Mouse (Mus musculus): ENCODE results near the gene Epyc.

Gene Epyc

GRCm38 (mm10) chr10:97643768-97644167 is at the start of gene Epyc:
TSS of gene Epyc (plus strand) at chr10:97644068.
- DNase-seq: no peak

- no peak for DNase-seq
These were observed 48.2 kb upstream of the Epyc start for GRCm38 (mm10) chr10:97595680-97596079.

DNA sequence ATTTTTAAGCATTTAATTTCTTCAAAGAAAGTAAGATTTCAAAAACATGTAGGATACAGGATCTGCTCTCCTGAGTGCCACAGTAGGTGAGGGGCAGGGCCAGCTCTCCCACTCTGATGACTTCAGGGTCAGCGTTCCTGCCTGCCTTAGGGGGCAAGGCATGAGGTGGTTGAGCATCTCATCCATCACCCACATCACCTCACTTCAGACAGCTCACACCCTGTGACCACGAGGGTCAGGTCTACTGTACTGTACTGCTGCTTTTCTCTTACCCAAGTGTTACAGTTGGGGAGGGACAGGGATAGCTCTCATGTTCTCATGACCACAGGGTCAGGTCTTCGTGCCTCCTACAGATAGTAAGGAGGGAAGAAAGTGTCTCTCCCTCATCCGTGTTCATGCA is 42.1 kb upstream of the Epyc start:
- DNase-seq: no peak

DNA sequence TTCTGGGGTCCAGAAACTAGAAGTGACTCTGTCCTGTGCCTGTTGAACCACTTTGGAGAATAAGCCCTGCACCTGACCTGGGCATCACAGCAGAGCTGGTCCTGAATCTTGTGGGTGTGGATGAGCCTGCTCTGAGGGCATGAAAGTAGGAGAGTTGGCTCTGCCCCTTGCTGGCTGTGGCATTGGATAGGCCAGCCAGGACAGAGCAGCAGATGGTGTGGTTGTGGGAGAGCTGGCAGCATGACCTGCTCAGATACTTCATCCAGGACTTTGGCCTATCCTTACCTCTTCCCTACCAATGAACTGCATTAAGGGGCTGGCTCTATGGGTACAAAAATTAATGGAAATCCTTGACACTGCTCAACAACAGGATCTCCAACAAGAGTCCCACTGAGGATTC is 40.6 kb upstream of the Epyc start:
- peak; percentile 77 for DNase-seq

- DNase-seq: no peak
These were observed 37.3 kb upstream of the Epyc start, which contains the start of gene Kera for GRCm38 (mm10) chr10:97606579-97606978. TSS of gene Kera (plus strand) at chr10:97606879.

DNA sequence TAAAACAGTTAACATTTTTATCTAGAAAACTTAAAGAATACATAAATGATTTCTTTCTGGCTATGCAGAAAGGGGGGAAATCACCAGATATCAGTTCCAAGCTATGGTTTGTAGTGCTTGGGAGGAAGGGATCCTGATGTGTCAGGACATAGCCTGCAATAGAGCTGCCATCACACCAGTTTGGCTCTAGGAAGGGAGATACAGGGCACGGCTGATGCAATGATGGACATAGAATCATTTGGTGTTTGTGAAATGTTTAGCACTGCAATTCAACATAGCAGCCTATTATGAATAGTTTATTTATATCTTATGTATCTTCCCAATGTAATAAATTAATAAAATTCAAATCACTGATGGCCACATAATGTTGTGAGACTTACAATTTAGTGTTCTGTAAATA is 21.5 kb upstream of the Epyc start:
- DNase-seq: no peak

DNA sequence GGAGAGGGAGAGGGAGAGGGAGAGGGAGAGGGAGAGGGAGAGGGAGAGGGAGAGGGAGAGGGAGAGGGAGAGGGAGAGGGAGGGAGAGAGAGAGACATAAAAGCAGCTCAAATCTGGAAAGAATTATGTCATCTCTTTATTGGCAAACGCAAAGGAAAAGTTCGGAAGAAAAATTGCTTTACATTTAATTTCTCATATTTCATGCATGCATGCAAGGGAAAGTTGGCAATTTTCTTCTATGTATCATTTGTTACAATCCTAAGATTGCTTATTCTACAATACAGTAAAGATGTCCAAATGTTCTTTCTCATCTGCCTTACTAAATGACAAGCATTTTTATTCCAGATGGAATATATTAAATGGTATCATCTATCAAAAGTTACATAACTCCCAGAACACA is 19.5 kb upstream of the Epyc start:
- no peak for DNase-seq

DNA sequence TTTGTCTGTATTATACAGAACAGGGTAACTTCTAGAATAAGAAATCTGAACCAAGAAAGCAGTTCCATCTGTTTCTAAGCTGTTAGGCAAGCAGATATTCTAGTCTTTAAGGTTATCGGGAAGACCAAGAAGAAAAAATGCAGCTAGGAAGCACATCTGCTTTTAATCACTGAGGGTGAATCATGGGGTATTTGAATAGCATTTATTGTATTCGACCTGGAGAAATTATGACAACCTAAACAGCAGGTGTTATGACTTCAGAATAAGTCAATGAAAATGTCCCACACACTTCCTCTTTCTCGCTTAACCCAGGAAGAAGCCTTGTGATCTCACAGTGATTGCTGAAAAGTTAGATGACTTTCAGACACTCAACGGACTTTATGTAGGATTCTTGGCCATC is 18.8 kb upstream of the Epyc start:
- no peak for DNase-seq

GRCm38 (mm10) chr10:97626543-97626942 is 17.3 kb upstream of the Epyc start:
- no peak for DNase-seq

- DNase-seq: no peak
These were observed 12.8 kb upstream of the Epyc start for GRCm38 (mm10) chr10:97631061-97631460.

GRCm38 (mm10) chr10:97641926-97642325 is 1.9 kb upstream of the Epyc start:
- DNase-seq: no peak

GRCm38 (mm10) chr10:97650334-97650733 is 6.5 kb downstream of the Epyc start:
- DNase-seq: no peak

- DNase-seq: no peak
These were observed 15.6 kb downstream of the Epyc start for GRCm38 (mm10) chr10:97659489-97659888.

DNA sequence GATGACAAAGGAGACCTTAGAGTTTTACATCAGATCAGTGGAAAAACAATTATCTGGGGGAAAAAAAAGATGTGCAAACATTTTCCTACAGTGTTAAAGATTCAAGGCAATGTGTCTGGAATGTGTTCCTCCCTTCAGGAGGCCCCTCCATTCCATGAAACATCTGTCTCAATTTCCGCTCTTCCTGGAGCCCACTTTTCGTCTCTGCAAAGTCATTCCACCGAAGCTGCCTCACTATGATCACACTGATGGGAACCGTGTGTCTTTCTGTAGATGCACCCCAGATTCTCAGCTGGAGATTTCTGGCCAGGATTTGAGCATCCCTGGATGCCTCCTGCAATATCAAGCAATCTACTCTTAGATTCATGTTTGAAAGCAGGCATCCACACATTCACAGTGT is 24.8 kb downstream of the Epyc start:
- no peak for DNase-seq

GRCm38 (mm10) chr10:97670202-97670601 is 26.3 kb downstream of the Epyc start:
- DNase-seq: peak; percentile 32

GRCm38 (mm10) chr10:97673239-97673638 is 29.4 kb downstream of the Epyc start:
- no peak for DNase-seq

GRCm38 (mm10) chr10:97682981-97683380 is 39.1 kb downstream of the Epyc start:
- no peak for DNase-seq

DNA sequence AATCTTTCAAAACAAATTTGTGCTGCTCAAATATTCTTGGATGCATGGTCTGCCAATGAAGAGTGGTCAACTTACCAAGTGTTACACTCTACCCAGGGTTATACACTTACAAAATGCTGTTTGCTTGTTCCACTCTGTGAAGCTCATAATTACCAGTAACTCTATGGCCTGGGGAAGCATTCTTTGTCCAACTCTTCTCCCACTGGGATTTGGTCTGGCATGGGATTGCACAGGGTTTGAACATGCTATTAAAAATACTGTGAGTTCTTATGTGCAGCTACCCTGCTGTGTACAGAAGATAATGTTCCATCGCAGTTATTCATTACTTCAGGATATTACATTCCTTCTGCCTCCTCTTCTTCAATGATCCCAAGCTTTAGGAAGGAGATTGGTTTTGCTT is 43.3 kb downstream of the Epyc start:
- no peak for DNase-seq

GRCm38 (mm10) chr10:97689425-97689824 is 45.6 kb downstream of the Epyc start:
- DNase-seq: no peak

DNA sequence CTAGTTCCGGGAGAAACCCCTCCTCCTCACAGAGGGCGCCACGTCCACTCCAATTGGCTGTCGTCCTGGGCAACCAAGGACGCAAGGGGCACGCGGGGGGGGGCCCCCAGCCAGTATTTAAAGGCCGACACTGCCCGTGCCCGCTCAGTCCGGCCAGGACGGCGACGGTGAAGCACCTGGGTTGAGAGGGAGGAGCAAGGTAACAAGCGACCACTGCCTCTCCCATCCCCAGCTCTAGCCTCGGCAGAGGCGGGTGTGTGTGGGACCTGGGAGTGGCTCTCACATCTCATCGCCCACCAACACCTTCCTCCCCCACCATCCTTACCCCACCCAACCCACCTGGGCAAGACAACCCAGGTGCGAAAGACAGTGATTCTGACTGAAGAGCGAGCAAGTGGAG is 49.0 kb downstream of the Epyc start, which contains the start of gene Ccer1:
TSS of gene Ccer1 (plus strand) at position 147 of the 400 bp plus-strand sequence.
- no peak for DNase-seq

DNA sequence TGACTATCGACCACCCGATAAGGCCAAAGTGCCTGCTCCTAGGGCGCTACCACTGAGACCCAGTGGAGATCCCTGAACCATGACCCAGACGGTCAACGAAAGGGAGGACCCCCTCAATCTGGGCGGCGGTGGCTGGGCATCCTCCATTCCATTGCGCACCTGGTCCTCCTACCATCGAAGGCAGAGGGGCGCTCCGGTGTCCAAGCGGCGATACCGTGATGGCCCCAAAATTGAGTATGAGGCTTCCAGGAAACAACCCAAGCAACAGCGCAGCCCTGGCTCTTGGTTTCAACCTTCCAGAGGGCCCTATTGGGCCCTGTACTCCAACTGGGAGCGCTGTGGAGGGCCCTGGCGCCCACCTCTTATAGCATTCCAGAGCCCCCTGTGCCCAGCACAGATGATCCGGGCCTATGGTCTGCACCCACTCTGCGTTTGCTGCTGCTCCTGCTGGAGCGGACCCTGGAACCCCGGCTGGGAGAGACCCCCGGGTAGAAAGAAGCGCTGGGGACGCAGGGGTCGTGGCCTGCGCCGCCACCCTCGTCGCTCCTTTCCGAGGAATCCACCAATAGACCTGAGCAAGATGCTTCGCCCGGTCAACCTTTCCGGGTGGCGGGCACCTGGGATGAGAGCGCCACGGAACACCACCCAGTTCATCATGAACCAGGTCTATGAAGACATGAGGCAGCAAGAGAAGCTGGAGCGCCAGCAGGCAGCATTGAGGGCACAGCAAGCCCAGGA is 49.7 kb downstream of the Epyc start:
- DNase-seq: no peak

GRCm38 (mm10) chr10:97702321-97702720 is 58.5 kb downstream of the Epyc start:
- DNase-seq: no peak

DNA sequence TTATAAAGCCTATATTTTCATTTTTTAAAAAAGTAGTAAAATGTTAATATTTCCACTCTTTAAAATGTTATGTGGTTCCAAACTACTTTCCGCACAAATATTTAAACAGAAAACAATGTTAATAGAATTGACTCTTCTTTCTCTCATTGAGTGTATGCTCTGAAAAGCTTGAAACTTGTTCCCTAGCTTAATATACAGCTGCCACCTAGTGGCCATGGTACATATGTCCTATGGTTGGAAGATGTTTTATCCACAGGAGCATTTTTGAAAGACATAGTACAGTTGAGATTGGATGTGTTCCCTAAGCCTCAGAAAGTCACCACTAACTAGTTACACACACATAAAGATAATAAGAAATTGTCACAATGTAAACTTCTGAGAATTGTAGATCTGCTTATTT is 60.7 kb downstream of the Epyc start:
- DNase-seq: peak; percentile 16

DNA sequence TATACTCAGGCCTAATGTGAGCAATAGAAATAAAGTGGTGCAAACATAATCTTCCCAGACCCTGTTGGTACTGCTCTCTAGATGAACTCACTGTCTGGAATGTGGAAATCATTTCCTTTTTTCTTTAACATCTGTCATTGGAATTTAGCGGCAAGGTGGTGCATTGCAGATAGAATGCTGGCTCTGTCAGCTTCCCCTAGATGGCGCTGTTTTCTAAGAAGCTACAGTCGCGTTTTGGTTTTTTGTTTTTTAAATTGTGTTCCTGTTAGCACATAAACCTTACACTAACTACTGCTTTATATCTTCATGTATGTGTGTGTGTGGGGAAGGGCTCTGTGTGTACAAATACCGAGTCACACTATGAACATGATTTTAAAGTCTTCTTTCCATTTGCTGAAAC is 68.8 kb downstream of the Epyc start:
- DNase-seq: peak; percentile 27

- no peak for DNase-seq
These were observed 70.7 kb downstream of the Epyc start for GRCm38 (mm10) chr10:97714584-97714983.

Data from cerebellum, adult 8-10 months (tissue).